Mouse (Mus musculus): ENCODE measurements around the gene Ric8b.
A peak's percentile ranks its signal among the peaks of the same experiment; 100 is the strongest.

Gene Ric8b

GRCm38 (mm10) chr10:84916810-84917730, at the start of gene Ric8b:
TSS of gene Ric8b (plus strand) at chr10:84917616.
- peak; percentile 93 for DNase-seq (ENCODE audit: low spot score)

- no peak for DNase-seq (ENCODE audit: low spot score)
Measured at GRCm38 (mm10) chr10:84871285-84871684, 46.1 kb upstream of the Ric8b start.

- no peak for DNase-seq (ENCODE audit: low spot score)
Measured at GRCm38 (mm10) chr10:84871921-84872320, 45.5 kb upstream of the Ric8b start.

GRCm38 (mm10) chr10:84879823-84880571, 37.4 kb upstream of the Ric8b start:
- no peak for DNase-seq (ENCODE audit: low spot score)

GRCm38 (mm10) chr10:84882528-84882927, 34.9 kb upstream of the Ric8b start:
- DNase-seq (ENCODE audit: low spot score) = no peak

- DNase-seq (ENCODE audit: low spot score) = no peak
Measured at GRCm38 (mm10) chr10:84885341-84885884, 32.0 kb upstream of the Ric8b start.

GRCm38 (mm10) chr10:84886221-84886627, 31.2 kb upstream of the Ric8b start:
- DNase-seq (ENCODE audit: low spot score) = no peak

- DNase-seq (ENCODE audit: low spot score) = no peak
Measured at GRCm38 (mm10) chr10:84886785-84887184, 30.6 kb upstream of the Ric8b start.

- DNase-seq (ENCODE audit: low spot score) = no peak
Measured at GRCm38 (mm10) chr10:84889096-84889846, 28.1 kb upstream of the Ric8b start.

- DNase-seq (ENCODE audit: low spot score) = no peak
Measured at GRCm38 (mm10) chr10:84895810-84896358, 21.5 kb upstream of the Ric8b start.

- DNase-seq (ENCODE audit: low spot score) = no peak
Measured at GRCm38 (mm10) chr10:84896941-84897930, 20.2 kb upstream of the Ric8b start.

- no peak for DNase-seq (ENCODE audit: low spot score)
Measured at GRCm38 (mm10) chr10:84898144-84898979, 19.1 kb upstream of the Ric8b start.

- no peak for DNase-seq (ENCODE audit: low spot score)
Measured at GRCm38 (mm10) chr10:84901676-84902075, 15.7 kb upstream of the Ric8b start.

- DNase-seq (ENCODE audit: low spot score) = no peak
Measured at GRCm38 (mm10) chr10:84902213-84902612, 15.2 kb upstream of the Ric8b start.

GRCm38 (mm10) chr10:84903307-84903706, 14.1 kb upstream of the Ric8b start:
- no peak for DNase-seq (ENCODE audit: low spot score)

- no peak for DNase-seq (ENCODE audit: low spot score)
Measured at GRCm38 (mm10) chr10:84903742-84904141, 13.7 kb upstream of the Ric8b start.

- DNase-seq (ENCODE audit: low spot score) = no peak
Measured at GRCm38 (mm10) chr10:84906895-84907294, 10.5 kb upstream of the Ric8b start.

- no peak for DNase-seq (ENCODE audit: low spot score)
Measured at GRCm38 (mm10) chr10:84908006-84908405, 9.4 kb upstream of the Ric8b start.

- no peak for DNase-seq (ENCODE audit: low spot score)
Measured at GRCm38 (mm10) chr10:84908471-84908870, 8.9 kb upstream of the Ric8b start.
